Mouse (Mus musculus) bone marrow, adult 2 months (tissue): Measurements from ENCODE around the gene Dcaf12l2. TPM values are rescaled to one million over a fixed set of nuclear protein-coding genes. Genes with fewer than 3 reads are reported as not detected.

Experiments
- H3K27ac ChIP-seq: fragments of 200-500 bp; 2 replicates; pipeline ENCODE4 v1.5.1; 2012; ENCODE audit warnings: low read depth, mild to moderate bottlenecking, control low read depth, inconsistent platforms, low read length; ENCODE audit not compliant: control insufficient read depth, poor library complexity, insufficient read depth
- H3K4me1 ChIP-seq: fragments of 200-500 bp; 2 replicates; pipeline ENCODE4 v1.6.1; 2011; ENCODE audit warnings: low read length; ENCODE audit not compliant: control insufficient read depth, insufficient read depth
- H3K4me3 ChIP-seq: fragments of 200-500 bp; replicated peaks from 2 replicates; pipeline ENCODE3; 2011; ENCODE audit warnings: mild to moderate bottlenecking, low read depth, low read length, control low read depth; ENCODE audit not compliant: control insufficient read depth
- CTCF ChIP-seq: fragments of 200-500 bp; IDR thresholded peaks from 2 replicates; pipeline ENCODE4 v1.5.1; 2011; ENCODE audit warnings: low read length, control low read depth; ENCODE audit not compliant: control insufficient read depth, insufficient read depth
- POLR2A ChIP-seq: fragments of 200-500 bp; IDR thresholded peaks from 2 replicates; pipeline ENCODE4 v1.6.1; 2011; ENCODE audit warnings: low read depth, mild to moderate bottlenecking, control low read depth, low read length, borderline replicate concordance; ENCODE audit not compliant: control insufficient read depth
- WGBS: fragments of 180-500 bp; shearing (Covaris S2); methylation state at CpG from one replicate; pipeline ENCODE4 v1.1.7; 2018; 5-methylcytosine and 5-hydroxymethylcytosine counted together
- polyA plus RNA-seq: library from polyadenylated mRNA; stranded (reverse); fragments of >200 nt; gene quantifications from 2 replicates; pipeline ENCODE4 v1.2.4, GENCODE M21; 2011; ENCODE audit warnings: low replicate concordance; ENCODE audit not compliant: missing spikeins, insufficient read depth, insufficient read length

Gene Dcaf12l2
- not detected in 2 replicates for polyA plus RNA-seq

DNA sequence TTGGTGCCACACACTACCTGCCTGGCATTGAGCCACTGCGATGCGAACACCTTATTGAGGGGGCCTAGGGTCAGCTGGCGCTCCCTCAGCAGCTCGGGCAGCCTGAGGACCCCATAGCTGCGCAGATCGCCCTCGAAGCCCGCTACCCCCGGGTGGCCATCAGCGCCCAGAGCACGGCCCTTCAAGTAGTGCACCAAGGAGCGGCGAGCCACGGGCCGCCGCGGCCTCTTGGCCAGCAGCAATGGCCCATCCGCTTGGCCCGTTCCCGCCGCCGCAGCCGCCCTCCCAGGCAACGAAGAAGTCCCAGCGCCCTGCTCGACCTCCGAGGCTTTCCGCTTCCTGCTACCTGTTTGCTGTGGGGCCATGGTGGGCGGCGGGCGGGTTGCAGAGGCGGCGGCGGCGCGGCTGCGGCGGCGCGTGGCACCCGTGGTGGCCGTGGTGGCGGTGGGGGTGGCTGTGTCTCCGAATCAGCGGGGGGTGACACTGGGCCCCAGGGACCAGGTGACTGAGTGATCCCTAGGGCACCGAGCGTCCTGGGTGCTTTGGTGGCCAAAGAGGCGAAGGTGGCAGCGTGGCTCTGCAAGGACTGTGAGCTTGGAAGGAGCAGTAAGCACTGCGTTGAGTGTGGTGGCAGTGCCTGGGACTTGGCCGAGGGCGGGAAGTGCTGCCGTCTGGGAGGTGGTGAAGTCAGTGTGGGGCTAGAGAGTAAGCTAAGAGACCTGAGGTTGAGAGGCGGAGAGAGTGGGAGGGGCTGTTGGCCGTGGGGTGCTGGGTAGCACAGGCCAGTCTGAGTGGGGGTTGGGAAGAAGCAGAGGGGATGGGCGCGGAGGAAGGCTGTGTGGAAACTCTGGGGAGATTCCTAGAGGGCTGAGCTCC, at the start of gene Dcaf12l2:
Gene Dcaf12l2 (minus strand): TSS at position 697 of the 876 bp plus-strand sequence.
- 19% methylated on average over 56 of the region's 57 CpGs for WGBS
- H3K4me3 ChIP-seq, result no peak within 1 kb of the TSS
- no peak for TF ChIP-seq CTCF
- no peak for TF ChIP-seq POLR2A
- no peaks in the 10 kb centered on the region for H3K4me1 ChIP-seq
- no peak within 1 kb of the TSS for H3K27ac ChIP-seq

- no peak overlapping the region for H3K4me3 ChIP-seq
- no peak overlapping the region for H3K27ac ChIP-seq
- 83% methylated on average over 14 of the region's 14 CpGs for WGBS
- TF ChIP-seq CTCF (no peak), POLR2A (no peak)
- no peaks in the 10 kb centered on the region for H3K4me1 ChIP-seq
These were observed 879 bp downstream of the Dcaf12l2 start for GRCm38 (mm10) chrX:44367280-44367645.
